Mouse (Mus musculus) stomach, postnatal 0 days (tissue): Measurements from ENCODE around the gene Sap25.

Source experiments
- CTCF ChIP-seq: IDR thresholded peaks from 2 replicates; pipeline ENCODE4 v1.5.1; 2016; ENCODE audit warnings: antibody characterized with exemption, low read depth, mild to moderate bottlenecking, moderate library complexity
- EP300 ChIP-seq: optimal IDR thresholded peaks from 2 replicates; pipeline ENCODE3; 2016; ENCODE audit warnings: antibody characterized with exemption

DNA sequence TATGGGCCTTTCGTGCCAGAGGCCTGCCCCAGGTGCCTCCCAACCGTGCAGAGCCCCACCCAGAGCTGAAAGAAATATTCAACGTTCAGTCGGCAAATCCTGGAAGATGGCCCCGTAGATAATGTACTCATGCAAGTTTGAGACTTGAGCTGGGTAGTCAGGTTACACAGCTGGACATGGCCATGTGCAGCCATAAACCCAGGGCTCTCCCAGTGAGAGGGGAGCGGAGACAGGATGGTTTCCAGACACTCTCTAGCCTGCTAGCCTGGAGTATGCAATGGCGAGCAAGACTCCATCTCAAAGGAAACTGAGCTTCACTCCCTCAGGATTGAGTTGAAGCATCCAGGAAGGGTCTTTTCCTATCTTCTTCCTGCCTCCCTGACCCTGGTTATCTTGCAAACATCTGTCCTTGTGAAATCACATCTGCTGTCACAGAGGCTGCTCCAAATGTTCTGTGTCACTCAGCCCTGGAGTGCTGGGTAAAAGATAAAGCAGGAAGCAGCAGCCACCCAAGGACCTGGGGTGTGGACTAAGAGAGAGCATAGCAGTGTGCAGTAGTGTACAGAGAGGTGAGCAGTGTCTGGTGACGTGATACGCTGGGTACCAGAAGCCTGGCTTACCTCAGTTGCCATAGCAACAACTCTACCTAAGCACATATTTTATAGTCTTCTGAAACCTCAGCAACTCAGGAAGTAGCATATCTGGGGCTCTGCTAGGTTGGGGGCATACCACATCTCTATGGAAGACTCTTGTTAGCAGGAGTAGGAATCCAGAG lies 6.9 kb downstream of the Sap25 start:
- TF ChIP-seq EP300 (no peak), CTCF (no peak)
